Mouse (Mus musculus) liver, embryonic 14.5 days (tissue): ENCODE measurements around the gene Pla2g4c.

ENCODE experiments used
- CTCF ChIP-seq: IDR thresholded peaks from 2 replicates; pipeline ENCODE4 v1.5.1; 2016; ENCODE audit warnings: antibody characterized with exemption, low read depth, control low read depth
- EP300 ChIP-seq: IDR thresholded peaks from 2 replicates; pipeline ENCODE4 v1.6.1; 2016; ENCODE audit warnings: antibody characterized with exemption, low read depth

DNA sequence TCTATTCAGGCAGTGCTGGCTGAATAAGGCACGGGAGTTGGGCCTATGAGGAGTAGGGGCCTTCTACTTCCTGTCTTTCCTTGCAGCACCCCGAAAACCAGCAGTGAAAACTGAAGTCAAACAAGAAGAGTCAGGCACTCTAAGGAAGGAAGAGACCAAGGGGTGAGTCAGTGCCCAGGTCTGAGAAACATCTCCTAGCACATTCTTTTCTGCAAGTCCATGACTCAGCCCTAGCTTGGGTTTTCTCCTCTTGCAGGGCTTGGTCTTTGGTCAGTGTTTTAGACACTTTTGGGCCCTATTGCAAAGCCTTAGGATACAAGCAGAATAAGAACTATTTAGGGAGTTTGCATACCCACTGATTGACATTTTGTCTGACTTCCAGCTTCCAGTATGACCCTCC, 33.1 kb upstream of the Pla2g4c start:
- TF ChIP-seq CTCF (no peak), EP300 (no peak)
